In genomic region chr17:73060224-73060896, GRCm38 (mm10) we compare ENCODE assay signal across 12 mouse cellular contexts. TPM values are rescaled to one million over a fixed set of nuclear protein-coding genes. Genes with fewer than 3 reads are reported as not detected.
DNase-seq lines count a peak whose midpoint lies in the region; ATAC-seq and TF ChIP-seq lines count a peak whose summit lies in the region.
"Had no signal": no experiment of that assay in that cellular context is flagged by ENCODE, and none has a peak within 500 bp of the region (broad histone marks: within the 10 kb centered on the region; RNA-seq: fewer than 3 reads in every experiment).

No protein-coding gene starts in this region.

- ATAC-seq in intestine, embryonic 14.5 days (replicated peaks; ENCODE audit: low FRiP score, low TSS enrichment, low read depth), result peak; percentile 74
- ATAC-seq in intestine, postnatal 0 days, result no peak
- ATAC-seq: forebrain, postnatal 0 days; midbrain, embryonic 13.5 days had no signal

- TF ChIP-seq CTCF in intestine, postnatal 0 days (IDR thresholded peaks at IDR 0.05; ENCODE audit: low read depth), result no peak

- DNase-seq in intestine, embryonic 14.5 days (ENCODE audit: low spot score), result no peak
- peak; percentile 59 for DNase-seq in embryo, embryonic 10 days (ENCODE audit: low spot score)
- peak; percentile 26 for DNase-seq in embryo, embryonic 11.5 days (ENCODE audit: low read depth, low spot score)
- DNase-seq in kidney, postnatal 10 days, result peak; percentile 47
- no peak for DNase-seq in limb, embryonic 10.5 days (ENCODE audit: low spot score)
- DNase-seq in layer of hippocampus, adult 8-10 months (ENCODE audit: low spot score in 2 of 2), result no peak
- no peak for DNase-seq in retina, embryonic 14.5 days (ENCODE audit: low spot score)
- DNase-seq: cerebellum, adult 18-20 months; forebrain, postnatal 0 days had no signal

- no peak overlapping the region for H3K9ac ChIP-seq in intestine, embryonic 14.5 days (ENCODE audit: low read length)
- no peak overlapping the region for H3K9ac ChIP-seq in intestine, postnatal 0 days (ENCODE audit: low read depth, low read length)
- H3K9ac ChIP-seq: forebrain, postnatal 0 days; limb, embryonic 13.5 days; midbrain, embryonic 13.5 days had no signal

- peaks cover 22% of the 10 kb centered on the region for H3K4me1 ChIP-seq in intestine, embryonic 14.5 days (replicated peaks; ENCODE audit: control insufficient read depth, insufficient read depth, low read length)
- H3K4me1 ChIP-seq in intestine, postnatal 0 days (replicated peaks; ENCODE audit: control insufficient read depth, insufficient read depth, low read length), result no peaks in the 10 kb centered on the region; the same call in 1 of the 2 replicates
- H3K4me1 ChIP-seq in limb, embryonic 10.5 days, result peaks cover 25% of the 10 kb centered on the region
- H3K4me1 ChIP-seq: midbrain, embryonic 13.5 days had no signal

- H3K27me3 ChIP-seq in intestine, embryonic 14.5 days (replicated peaks; ENCODE audit: control insufficient read depth, insufficient read depth, low read length), result no peaks in the 10 kb centered on the region
- no peaks in the 10 kb centered on the region for H3K27me3 ChIP-seq in intestine, postnatal 0 days (replicated peaks; ENCODE audit: control insufficient read depth, insufficient read depth, low read length)
- H3K27me3 ChIP-seq in limb, embryonic 10.5 days (ENCODE audit: low read depth, poor library complexity, severe bottlenecking), result no peaks in the 10 kb centered on the region
- H3K27me3 ChIP-seq: midbrain, embryonic 13.5 days had no signal

- no peak overlapping the region for H3K4me3 ChIP-seq in intestine, embryonic 14.5 days (ENCODE audit: low read depth, low read length)
- H3K4me3 ChIP-seq in intestine, postnatal 0 days (ENCODE audit: low read depth, low read length), result no peak overlapping the region
- H3K4me3 ChIP-seq in limb, embryonic 10.5 days, result no peak overlapping the region
- H3K4me3 ChIP-seq: limb, embryonic 13.5 days; midbrain, embryonic 13.5 days had no signal

- H3K27ac ChIP-seq in intestine, embryonic 14.5 days (ENCODE audit: low read depth), result peak overlapping the region; percentile 60
- no peak overlapping the region for H3K27ac ChIP-seq in intestine, postnatal 0 days (ENCODE audit: low read depth, low read length)
- H3K27ac ChIP-seq in limb, embryonic 10.5 days, result no peak overlapping the region
- H3K27ac ChIP-seq: limb, embryonic 13.5 days; midbrain, embryonic 13.5 days had no signal

- WGBS in intestine, embryonic 14.5 days, result 15% methylated on average over 3 of the region's 3 CpGs
- WGBS in intestine, postnatal 0 days, result 50% methylated on average over 3 of the region's 3 CpGs
- 24% methylated on average over 3 of the region's 3 CpGs for WGBS in limb, embryonic 10.5 days

- H3K36me3 ChIP-seq in intestine, embryonic 14.5 days (ENCODE audit: control insufficient read depth, insufficient read depth, low read length), result no peaks in the 10 kb centered on the region
- H3K36me3 ChIP-seq in intestine, postnatal 0 days (ENCODE audit: control insufficient read depth, insufficient read depth), result no peaks in the 10 kb centered on the region
- H3K36me3 ChIP-seq in limb, embryonic 10.5 days, result no peaks in the 10 kb centered on the region
- H3K36me3 ChIP-seq: limb, embryonic 13.5 days; midbrain, embryonic 13.5 days had no signal

- H3K4me2 ChIP-seq in intestine, embryonic 14.5 days (ENCODE audit: low read length), result no peak overlapping the region
- no peak overlapping the region for H3K4me2 ChIP-seq in intestine, postnatal 0 days (replicated peaks; ENCODE audit: low read depth)
- H3K4me2 ChIP-seq: limb, embryonic 13.5 days; midbrain, embryonic 13.5 days had no signal

- no peaks in the 10 kb centered on the region for H3K9me3 ChIP-seq in intestine, embryonic 14.5 days (ENCODE audit: control insufficient read depth, low read length)
- H3K9me3 ChIP-seq in intestine, postnatal 0 days (ENCODE audit: control insufficient read depth), result no peaks in the 10 kb centered on the region
- no peaks in the 10 kb centered on the region for H3K9me3 ChIP-seq in limb, embryonic 10.5 days (replicated peaks)
- H3K9me3 ChIP-seq: limb, embryonic 13.5 days; midbrain, embryonic 13.5 days had no signal

RNA-seq across cellular contexts. Expression of gene Lclat1, which starts 47.4 kb away (rescaled TPM):
- polyA plus RNA-seq in intestine, embryonic 14.5 days (2014; fragmentation: Nextera tagmentation; extraction: Ambion mirVana), result 29.2 and 34.6 TPM in 2 replicates
- 21.0 and 24.3 TPM in 2 replicates for polyA plus RNA-seq in intestine, postnatal 0 days (2015; fragmentation: Nextera tagmentation; extraction: Ambion mirVana)
- polyA plus RNA-seq in limb, embryonic 10.5 days (2016; fragmentation: Nextera tagmentation; extraction: Ambion mirVana), result 12.1 and 12.4 TPM in 2 replicates
- total RNA-seq in layer of hippocampus, adult 8-10 months (2022), result 10 to 100 TPM; 32.0 to 37.2 (median 36.6) TPM

Comparison
In these comparisons a context has a peak if more than half of its experiments do, and no peak if none do; other contexts are left out.
1. DNase-seq: peak in embryo, embryonic 10 days (single experiment), embryo, embryonic 11.5 days (single experiment) and kidney, postnatal 10 days (single experiment); none in intestine, embryonic 14.5 days (single experiment), limb, embryonic 10.5 days (single experiment), layer of hippocampus, adult 8-10 months (0 of 2) and retina, embryonic 14.5 days (single experiment).